Mouse (Mus musculus): ENCODE data around the gene Trim44. TPM values are rescaled to one million over a fixed set of nuclear protein-coding genes. Genes with fewer than 3 reads are reported as not detected.

Gene Trim44
- polyA plus RNA-seq, 1 experiment: 0.30 TPM

DNA sequence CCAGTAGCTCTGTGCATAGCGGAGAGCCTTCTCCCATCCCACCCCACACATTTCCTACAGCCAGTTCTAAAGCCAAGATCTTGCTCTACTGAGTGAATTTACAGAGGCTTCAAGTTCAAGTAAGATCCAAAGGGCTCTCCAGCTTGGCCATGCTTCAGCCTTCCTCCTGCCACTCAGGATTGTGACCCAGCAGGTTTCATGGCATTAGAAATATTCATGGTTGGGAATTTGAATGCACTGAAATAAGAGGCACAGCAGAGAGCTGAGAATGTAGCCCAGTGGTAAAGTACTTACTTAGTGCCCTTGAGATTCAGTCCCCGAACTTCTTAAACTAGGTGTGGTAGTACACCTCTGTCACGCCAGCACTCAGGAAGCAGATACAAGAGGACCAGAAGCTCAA, 140.7 kb downstream of the Trim44 start:
- no peak for TF ChIP-seq TAL1 (IDR thresholded peaks at IDR 0.05; ENCODE audit: low read length)
- no peak for TF ChIP-seq GATA1 (IDR thresholded peaks at IDR 0.05; ENCODE audit: low read length)
- no peaks in the 10 kb centered on the region for H3K27me3 ChIP-seq (ENCODE audit: control insufficient read depth)
- H3K9me3 ChIP-seq (ENCODE audit: control insufficient read depth, low read length): no peaks in the 10 kb centered on the region
- H3K36me3 ChIP-seq (ENCODE audit: control insufficient read depth): no peaks in the 10 kb centered on the region
- no peak overlapping the region for H3K4me3 ChIP-seq (replicated peaks)
- no peaks in the 10 kb centered on the region for H3K4me1 ChIP-seq (ENCODE audit: control insufficient read depth)

DNA sequence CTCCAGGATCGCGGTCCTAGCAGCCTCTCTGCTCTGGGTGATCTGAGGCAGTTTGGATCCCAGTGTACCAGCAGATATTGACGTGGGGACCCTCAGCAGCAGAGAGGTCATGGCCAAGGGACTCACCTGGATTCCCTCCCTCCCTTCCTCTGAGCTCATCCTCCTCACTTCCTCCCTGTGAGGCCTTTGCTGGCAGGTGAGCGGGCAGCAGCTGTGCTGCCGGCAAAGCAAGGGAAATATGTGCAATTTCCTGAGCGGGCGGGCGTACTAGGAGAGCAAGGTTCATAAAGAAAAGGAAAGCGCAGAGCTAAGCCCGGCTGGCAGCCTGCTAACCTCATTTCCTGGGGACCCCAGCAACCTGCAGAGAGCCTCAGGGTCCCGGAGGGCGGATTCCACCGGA, 148.5 kb downstream of the Trim44 start:
- no peak for TF ChIP-seq GATA1 (IDR thresholded peaks at IDR 0.05; ENCODE audit: low read length)
- no peak for TF ChIP-seq TAL1 (IDR thresholded peaks at IDR 0.05; ENCODE audit: low read length)

DNA sequence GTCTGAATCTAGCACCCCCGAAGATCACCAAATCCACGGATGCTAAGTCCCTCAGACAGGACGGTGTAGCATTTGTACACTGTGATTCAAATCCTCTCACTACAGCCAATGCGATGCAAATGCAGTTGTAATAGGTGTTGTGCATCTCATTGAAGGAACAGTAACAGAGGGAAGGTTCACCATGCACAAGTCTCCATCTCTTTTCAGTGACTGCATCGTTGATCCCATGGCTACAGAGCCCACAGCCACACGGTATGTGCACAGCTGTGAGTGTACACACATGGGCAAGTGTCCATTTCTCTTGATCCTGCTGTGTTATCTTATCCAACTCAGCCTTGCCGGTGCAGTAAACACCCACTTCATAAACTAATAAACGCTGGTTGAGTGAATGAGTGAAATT, 148.9 kb downstream of the Trim44 start:
- Histone ChIP-seq H3K4me1 (ENCODE audit: control insufficient read depth) (no peaks in the 10 kb centered on the region), H3K9me3 (ENCODE audit: control insufficient read depth, low read length) (no peaks in the 10 kb centered on the region), H3K36me3 (ENCODE audit: control insufficient read depth) (no peaks in the 10 kb centered on the region), H3K27me3 (ENCODE audit: control insufficient read depth) (peaks cover 21% of the 10 kb centered on the region), H3K4me3 (replicated peaks) (no peak overlapping the region)
- TF ChIP-seq GATA1 (IDR thresholded peaks at IDR 0.05; ENCODE audit: low read length) (no peak), TAL1 (IDR thresholded peaks at IDR 0.05; ENCODE audit: low read length) (no peak)

More for the DNA sequence above, 148.5 kb downstream of the Trim44 start:
- H3K27me3 ChIP-seq (ENCODE audit: control insufficient read depth): peaks cover 21% of the 10 kb centered on the region
- no peaks in the 10 kb centered on the region for H3K36me3 ChIP-seq (ENCODE audit: control insufficient read depth)
- no peaks in the 10 kb centered on the region for H3K4me1 ChIP-seq (ENCODE audit: control insufficient read depth)
- H3K4me3 ChIP-seq (replicated peaks): no peak overlapping the region
- H3K9me3 ChIP-seq (ENCODE audit: control insufficient read depth, low read length): no peaks in the 10 kb centered on the region

DNA sequence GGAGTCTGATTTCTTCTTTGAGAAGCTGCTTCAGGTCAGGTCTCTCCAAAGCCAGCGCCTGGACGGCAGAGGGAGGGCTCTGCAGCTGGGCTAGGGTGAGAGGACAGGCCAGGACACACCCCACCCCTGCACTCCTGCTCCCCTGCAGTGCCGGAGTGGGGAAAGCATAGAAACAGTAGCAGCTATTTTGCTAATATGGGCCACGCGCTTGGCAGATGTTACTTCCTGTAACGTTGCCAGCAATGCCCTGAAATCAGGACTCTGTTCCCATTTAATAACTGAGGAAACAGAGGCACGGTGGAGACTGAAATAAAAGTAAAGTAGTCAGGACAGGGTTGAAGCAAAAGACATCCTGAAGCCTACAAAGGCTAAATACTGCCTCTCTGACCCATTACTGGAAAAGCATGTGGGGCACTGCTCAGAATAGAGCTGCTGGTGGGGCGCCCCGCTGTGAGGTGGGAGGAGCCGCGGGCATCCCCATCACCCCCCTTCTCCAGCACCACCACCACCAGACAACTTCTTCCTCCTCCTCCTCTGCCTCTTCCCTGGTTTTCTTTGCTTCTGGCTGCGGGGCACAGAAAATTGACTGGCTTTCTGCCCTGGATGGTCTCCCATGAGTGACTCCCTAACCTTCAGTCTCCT, 149.5 kb downstream of the Trim44 start:
- Histone ChIP-seq H3K4me1 (ENCODE audit: control insufficient read depth) (no peaks in the 10 kb centered on the region), H3K36me3 (ENCODE audit: control insufficient read depth) (no peaks in the 10 kb centered on the region), H3K27me3 (ENCODE audit: control insufficient read depth) (peaks cover 21% of the 10 kb centered on the region), H3K4me3 (replicated peaks) (no peak overlapping the region), H3K9me3 (ENCODE audit: control insufficient read depth, low read length) (no peaks in the 10 kb centered on the region)
- TF ChIP-seq GATA1 (IDR thresholded peaks at IDR 0.05; ENCODE audit: low read length) (no peak), TAL1 (IDR thresholded peaks at IDR 0.05; ENCODE audit: low read length) (no peak)

- H3K4me3 ChIP-seq (replicated peaks): no peak overlapping the region
- no peaks in the 10 kb centered on the region for H3K9me3 ChIP-seq (ENCODE audit: control insufficient read depth, low read length)
- no peaks in the 10 kb centered on the region for H3K36me3 ChIP-seq (ENCODE audit: control insufficient read depth)
These were observed 150.9 kb downstream of the Trim44 start for GRCm38 (mm10) chr2:102256591-102257335.

DNA sequence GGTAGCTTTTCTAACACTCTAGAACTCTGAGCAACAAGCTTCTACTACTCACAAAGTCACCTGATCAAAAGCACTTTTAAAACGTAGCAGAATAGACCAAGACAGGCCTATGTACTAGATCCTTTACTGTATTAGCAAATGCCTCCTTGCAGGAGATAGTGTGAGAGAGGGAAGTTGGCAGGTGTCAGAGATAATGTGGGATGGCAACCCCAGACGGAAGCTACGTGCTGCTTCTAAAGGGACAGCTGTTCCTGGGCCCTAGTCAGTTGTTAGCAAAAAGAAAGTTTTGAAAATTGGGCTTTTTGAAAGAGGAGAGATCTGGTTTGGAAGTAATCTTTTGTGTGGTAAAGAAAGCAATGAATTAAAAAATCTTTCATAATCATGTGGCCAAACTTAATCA, 151.5 kb downstream of the Trim44 start:
- TF ChIP-seq TAL1 (IDR thresholded peaks at IDR 0.05; ENCODE audit: low read length): no peak
- TF ChIP-seq GATA1 (IDR thresholded peaks at IDR 0.05; ENCODE audit: low read length): no peak
- Histone ChIP-seq H3K27me3 (ENCODE audit: control insufficient read depth) (peaks cover 21% of the 10 kb centered on the region), H3K9me3 (ENCODE audit: control insufficient read depth, low read length) (no peaks in the 10 kb centered on the region)

More at GRCm38 (mm10) chr2:102256591-102257335, 150.9 kb downstream of the Trim44 start:
- Histone ChIP-seq H3K4me1 (ENCODE audit: control insufficient read depth) (no peaks in the 10 kb centered on the region), H3K27me3 (ENCODE audit: control insufficient read depth) (peaks cover 21% of the 10 kb centered on the region)
- no peak for TF ChIP-seq GATA1 (IDR thresholded peaks at IDR 0.05; ENCODE audit: low read length)
- TF ChIP-seq TAL1 (IDR thresholded peaks at IDR 0.05; ENCODE audit: low read length): no peak

DNA sequence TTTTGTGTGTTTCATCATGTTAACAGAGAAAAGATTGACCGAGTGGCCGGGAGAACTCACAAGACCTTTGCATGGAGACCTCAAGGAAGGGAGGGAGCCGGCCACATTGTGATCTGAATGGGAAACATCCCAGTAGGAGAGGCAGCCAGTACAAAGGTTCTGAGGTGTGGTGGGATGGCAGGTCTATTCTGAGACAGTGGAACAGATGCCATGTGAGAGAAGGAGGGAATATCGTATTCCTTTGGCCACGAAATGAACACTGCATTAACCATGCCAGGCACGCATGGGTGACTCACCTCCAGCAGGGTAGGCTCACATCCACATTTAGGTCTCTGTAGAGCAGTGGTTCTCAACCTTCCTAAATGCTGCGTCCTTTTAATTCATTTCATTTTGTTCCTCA, 154.4 kb downstream of the Trim44 start:
- Histone ChIP-seq H3K9me3 (ENCODE audit: control insufficient read depth, low read length) (no peaks in the 10 kb centered on the region), H3K4me3 (replicated peaks) (no peak overlapping the region), H3K27me3 (ENCODE audit: control insufficient read depth) (peaks cover 5% of the 10 kb centered on the region), H3K4me1 (ENCODE audit: control insufficient read depth) (no peaks in the 10 kb centered on the region), H3K36me3 (ENCODE audit: control insufficient read depth) (no peaks in the 10 kb centered on the region)
- TF ChIP-seq GATA1 (IDR thresholded peaks at IDR 0.05; ENCODE audit: low read length) (no peak), TAL1 (IDR thresholded peaks at IDR 0.05; ENCODE audit: low read length) (no peak)

More for the DNA sequence above, 151.5 kb downstream of the Trim44 start:
- Histone ChIP-seq H3K4me1 (ENCODE audit: control insufficient read depth) (no peaks in the 10 kb centered on the region), H3K4me3 (replicated peaks) (no peak overlapping the region), H3K36me3 (ENCODE audit: control insufficient read depth) (no peaks in the 10 kb centered on the region)

DNA sequence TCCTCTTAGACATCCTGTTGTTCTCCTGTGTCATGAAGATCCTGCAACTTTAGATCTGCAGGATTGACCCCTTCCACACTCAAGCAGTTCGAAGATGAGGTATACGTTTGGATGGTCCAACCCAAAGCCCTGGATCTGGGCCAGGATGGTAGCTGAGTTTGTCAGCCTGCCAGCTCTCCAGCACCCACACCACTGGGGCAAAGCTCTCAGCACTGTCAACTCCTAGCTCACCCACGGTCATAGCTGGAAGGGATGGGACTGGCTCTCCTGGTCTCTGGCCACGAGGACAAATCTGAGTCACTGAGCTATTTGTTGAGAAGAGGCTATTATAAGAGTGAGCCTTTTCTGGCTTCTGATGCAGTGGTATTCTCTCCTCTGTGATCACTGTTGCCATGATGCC, 155.0 kb downstream of the Trim44 start:
- H3K36me3 ChIP-seq (ENCODE audit: control insufficient read depth): no peaks in the 10 kb centered on the region
- no peaks in the 10 kb centered on the region for H3K4me1 ChIP-seq (ENCODE audit: control insufficient read depth)
- no peaks in the 10 kb centered on the region for H3K9me3 ChIP-seq (ENCODE audit: control insufficient read depth, low read length)
- TF ChIP-seq TAL1 (IDR thresholded peaks at IDR 0.05; ENCODE audit: low read length): no peak
- TF ChIP-seq GATA1 (IDR thresholded peaks at IDR 0.05; ENCODE audit: low read length): no peak
- no peaks in the 10 kb centered on the region for H3K27me3 ChIP-seq (ENCODE audit: control insufficient read depth)
- no peak overlapping the region for H3K4me3 ChIP-seq (replicated peaks)

Other genes starting within 250 kb of the Trim44 start
- not detected in 2 replicates for gene Ldlrad3, start 221.4 kb downstream of the Trim44 start, polyA plus RNA-seq (2012)
- gene Fjx1, start 44.7 kb upstream of the Trim44 start, polyA plus RNA-seq (2012): 0.03 TPM in 1 of 2 replicates, not detected in the other
- 0.03 TPM in 1 of 2 replicates, not detected in the other for gene Pamr1, start 142.2 kb upstream of the Trim44 start, polyA plus RNA-seq (2012)

Measured in erythroblast, embryonic 14.5 days (primary cell).